Comparison of ENCODE assay signal across 24 mouse cellular contexts in genomic region chr9:46208401-46208974, GRCm38 (mm10). TPM values are rescaled to one million over a fixed set of nuclear protein-coding genes. Genes with fewer than 3 reads are reported as not detected.
A peak's percentile ranks its signal among the peaks of the same experiment; 100 is the strongest.
DNase-seq lines count a peak whose midpoint lies in the region; ATAC-seq lines count a peak whose summit lies in the region.
"Had no signal": no experiment of that assay in that cellular context is flagged by ENCODE, and none has a peak within 500 bp of the region (broad histone marks: within the 10 kb centered on the region; RNA-seq: fewer than 3 reads in every experiment).

No protein-coding gene starts in this region.

- no peak overlapping the region for H3K9ac ChIP-seq in limb, embryonic 15.5 days
- H3K9ac ChIP-seq in liver, embryonic 12.5 days = no peak overlapping the region
- H3K9ac ChIP-seq: forebrain, embryonic 12.5 days; hindbrain, embryonic 14.5 days; kidney, embryonic 15.5 days; liver, embryonic 15.5 days had no signal

- peaks cover 11% of the 10 kb centered on the region; the same call in 1 of the 2 replicates for H3K4me1 ChIP-seq in limb, embryonic 15.5 days
- peaks cover 45% of the 10 kb centered on the region for H3K4me1 ChIP-seq in liver, embryonic 12.5 days
- H3K4me1 ChIP-seq: forebrain, embryonic 12.5 days had no signal

- 68% methylated on average over 13 of the region's 13 CpGs for WGBS in limb, embryonic 15.5 days
- WGBS in liver, embryonic 12.5 days (ENCODE audit: insufficient replicate concordance) = 81% methylated on average over 13 of the region's 13 CpGs

- no peaks in the 10 kb centered on the region for H3K9me3 ChIP-seq in limb, embryonic 15.5 days
- no peaks in the 10 kb centered on the region for H3K9me3 ChIP-seq in liver, embryonic 12.5 days (replicated peaks)
- H3K9me3 ChIP-seq: forebrain, embryonic 12.5 days; heart, embryonic 10.5 days; kidney, embryonic 15.5 days; liver, embryonic 15.5 days had no signal

- ATAC-seq in limb, embryonic 15.5 days (ENCODE audit: insufficient number of reproducible peaks, low FRiP score, low TSS enrichment, low read depth) = no peak
- no peak for ATAC-seq in liver, embryonic 12.5 days
- ATAC-seq: lung, postnatal 0 days had no signal

- H3K27ac ChIP-seq in limb, embryonic 15.5 days = 0 out of 2 replicates have a peak overlapping the region, but pooled peaks have one; percentile 1
- no peak overlapping the region for H3K27ac ChIP-seq in liver, embryonic 12.5 days
- H3K27ac ChIP-seq: forebrain, embryonic 12.5 days; heart, embryonic 10.5 days; hindbrain, embryonic 14.5 days; kidney, embryonic 15.5 days; stomach, postnatal 0 days had no signal

- H3K4me3 ChIP-seq in limb, embryonic 15.5 days = no peak overlapping the region
- H3K4me3 ChIP-seq in liver, embryonic 12.5 days = no peak overlapping the region
- H3K4me3 ChIP-seq: forebrain, embryonic 12.5 days; heart, embryonic 10.5 days; kidney, embryonic 15.5 days; liver, embryonic 15.5 days; myocyte had no signal

- H3K36me3 ChIP-seq in limb, embryonic 15.5 days = peaks cover 86% of the 10 kb centered on the region
- H3K36me3 ChIP-seq in liver, embryonic 12.5 days = peaks cover 79% of the 10 kb centered on the region

- no peak overlapping the region for H3K4me2 ChIP-seq in limb, embryonic 15.5 days
- H3K4me2 ChIP-seq in liver, embryonic 12.5 days = no peak overlapping the region
- H3K4me2 ChIP-seq: forebrain, embryonic 12.5 days; hindbrain, embryonic 14.5 days; kidney, embryonic 15.5 days; liver, embryonic 15.5 days had no signal

- intact Hi-C loops in left cerebral cortex, postnatal 25 days (cut with DNase I) = no loop called here

- peak; percentile 50 for DNase-seq in adrenal gland, postnatal 25 days
- no peak for DNase-seq in adrenal gland, adult 18-20 months (ENCODE audit: low spot score in 2 of 2)
- DNase-seq in cerebellum, adult 18-20 months = peak; percentile 49 to 56
- DNase-seq in cerebellum, postnatal 36 days = peak; percentile 39 to 45
- DNase-seq in left cerebral cortex, postnatal 25 days (ENCODE audit: low spot score in 2 of 2) = no peak
- DNase-seq in layer of hippocampus, adult 9-10 months (ENCODE audit: low spot score) = no peak
- DNase-seq: gastrocnemius, postnatal 36 days; heart, postnatal 10 days; midbrain, embryonic 14.5 days had no signal

- no peaks in the 10 kb centered on the region for H3K27me3 ChIP-seq in limb, embryonic 15.5 days
- H3K27me3 ChIP-seq in liver, embryonic 12.5 days (replicated peaks) = no peaks in the 10 kb centered on the region
- H3K27me3 ChIP-seq: forebrain, embryonic 12.5 days; kidney, embryonic 15.5 days; liver, embryonic 15.5 days had no signal

RNA-seq across cellular contexts. Expression of gene Apoa1, which starts 19.9 kb away (rescaled TPM):
- 0.52 and 119 TPM in 2 replicates for total RNA-seq in adrenal gland, postnatal 25 days (2021)
- 1 to 10 TPM in 1 of 2 experiments, not detected in 1; 2.6 TPM for total RNA-seq in adrenal gland, adult 18-20 months (2021)
- polyA plus RNA-seq in limb, embryonic 15.5 days (2015; fragmentation: Nextera tagmentation; extraction: Ambion mirVana) = 4.1 and 14.1 TPM in 2 replicates
- not detected for total RNA-seq in left cerebral cortex, postnatal 25 days (2021)
- 1,440 and 1,454 TPM in 2 replicates for polyA plus RNA-seq in liver, embryonic 12.5 days (2016; fragmentation: Nextera tagmentation; extraction: Ambion mirVana)
- total RNA-seq: megakaryocyte progenitor cell, adult 5-6 weeks had no signal
- polyA plus RNA-seq: myocyte had no signal

RNA-seq across cellular contexts. Expression of gene Apoc3, which starts 26.9 kb away (rescaled TPM):
- total RNA-seq in adrenal gland, postnatal 25 days (2021) = 2.2 and 32.9 TPM in 2 replicates
- 1 to 10 TPM; 7.9 to 8.0 TPM for total RNA-seq in adrenal gland, adult 18-20 months (2021)
- not detected in 2 replicates for polyA plus RNA-seq in limb, embryonic 15.5 days (2015; fragmentation: Nextera tagmentation; extraction: Ambion mirVana)
- 1 to 10 TPM; 1.2 to 1.6 TPM for total RNA-seq in left cerebral cortex, postnatal 25 days (2021)
- 2.1 and 2.4 TPM in 2 replicates for polyA plus RNA-seq in liver, embryonic 12.5 days (2016; fragmentation: Nextera tagmentation; extraction: Ambion mirVana)
- total RNA-seq: heart, postnatal 10 days; megakaryocyte progenitor cell, adult 5-6 weeks had no signal
- polyA plus RNA-seq: forebrain, embryonic 12.5 days; heart, embryonic 10.5 days; hindbrain, embryonic 14.5 days; lung, postnatal 0 days; midbrain, embryonic 14.5 days; myocyte had no signal

RNA-seq across cellular contexts. Expression of gene Apoa4, which starts 32.0 kb away (rescaled TPM):
- 1.00 TPM in 1 of 2 replicates, not detected in the other for total RNA-seq in adrenal gland, postnatal 25 days (2021)
- under 1 TPM in 1 of 2 experiments, not detected in 1; 0.17 TPM for total RNA-seq in adrenal gland, adult 18-20 months (2021)
- 0.24 TPM in 1 of 2 replicates, not detected in the other for polyA plus RNA-seq in limb, embryonic 15.5 days (2015; fragmentation: Nextera tagmentation; extraction: Ambion mirVana)
- not detected for total RNA-seq in left cerebral cortex, postnatal 25 days (2021)
- not detected in 2 replicates for polyA plus RNA-seq in liver, embryonic 12.5 days (2016; fragmentation: Nextera tagmentation; extraction: Ambion mirVana)
- total RNA-seq: gastrocnemius, postnatal 36 days; heart, postnatal 10 days; layer of hippocampus, postnatal 25 days; left cerebral cortex, postnatal 36 days; megakaryocyte progenitor cell, adult 5-6 weeks had no signal
- polyA plus RNA-seq: forebrain, embryonic 12.5 days; hindbrain, embryonic 14.5 days; kidney, embryonic 15.5 days; midbrain, embryonic 14.5 days; myocyte had no signal

RNA-seq across cellular contexts. Expression of gene Apoa5, which starts 59.9 kb away (rescaled TPM):
- 5.9 TPM in 1 of 2 replicates, not detected in the other for total RNA-seq in adrenal gland, postnatal 25 days (2021)
- total RNA-seq in adrenal gland, adult 18-20 months (2021) = under 1 TPM in 1 of 2 experiments, not detected in 1; 0.36 TPM
- polyA plus RNA-seq in limb, embryonic 15.5 days (2015; fragmentation: Nextera tagmentation; extraction: Ambion mirVana) = not detected in 2 replicates
- total RNA-seq in left cerebral cortex, postnatal 25 days (2021) = not detected
- polyA plus RNA-seq in liver, embryonic 12.5 days (2016; fragmentation: Nextera tagmentation; extraction: Ambion mirVana) = 0.25 and 0.33 TPM in 2 replicates
- total RNA-seq: heart, postnatal 10 days; layer of hippocampus, postnatal 25 days; left cerebral cortex, postnatal 36 days; megakaryocyte progenitor cell, adult 5-6 weeks had no signal
- polyA plus RNA-seq: forebrain, embryonic 12.5 days; frontal cortex, adult 2 months; hindbrain, embryonic 14.5 days; kidney, embryonic 15.5 days; midbrain, embryonic 14.5 days; myocyte; urinary bladder, adult 2 months had no signal

Comparison
In these comparisons a context has a peak if more than half of its experiments do, and no peak if none do; other contexts are left out.
1. DNase-seq: peak in adrenal gland, postnatal 25 days (single experiment), cerebellum, adult 18-20 months (2 of 2) and cerebellum, postnatal 36 days (2 of 2); none in adrenal gland, adult 18-20 months (0 of 2), left cerebral cortex, postnatal 25 days (0 of 2) and layer of hippocampus, adult 9-10 months (single experiment).